ENCODE assay signal across 15 mouse cellular contexts in the genomic region with DNA sequence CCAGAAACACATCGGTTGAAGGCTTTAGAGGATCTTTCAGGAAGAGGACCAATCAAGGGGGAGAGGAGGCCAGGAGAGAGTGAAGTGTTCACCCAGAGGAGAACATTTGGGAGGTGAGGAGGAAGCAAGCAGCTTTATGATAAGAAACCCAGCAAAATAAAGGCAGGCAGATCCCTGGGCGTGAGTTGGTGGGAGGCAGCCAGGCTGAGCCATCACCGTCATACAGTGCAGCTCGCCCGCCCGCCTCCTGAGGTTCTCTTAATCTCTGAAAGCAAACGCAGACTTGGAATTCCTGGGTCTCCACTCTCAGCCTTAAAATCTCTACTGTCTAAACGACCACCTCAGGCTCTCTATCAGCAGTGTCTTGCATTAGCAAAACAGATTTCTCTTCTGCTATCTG. TPM values are rescaled to one million over a fixed set of nuclear protein-coding genes. Genes with fewer than 3 reads are reported as not detected.
"Had no signal": no experiment of that assay in that cellular context is flagged by ENCODE, and none has a peak within 500 bp of the region (broad histone marks: within the 10 kb centered on the region; RNA-seq: fewer than 3 reads in every experiment).

No protein-coding gene starts in this region.

- H3K36me3 ChIP-seq: limb, embryonic 15.5 days; liver, embryonic 12.5 days; midbrain, embryonic 15.5 days; neural tube, embryonic 12.5 days had no signal

- H3K9ac ChIP-seq: limb, embryonic 15.5 days; liver, embryonic 12.5 days; lung, embryonic 14.5 days; midbrain, embryonic 15.5 days; neural tube, embryonic 12.5 days had no signal

- H3K27ac ChIP-seq: left cerebral cortex, adult 2 months; limb, embryonic 15.5 days; liver, embryonic 12.5 days; macrophage; midbrain, embryonic 15.5 days; neural tube, embryonic 12.5 days had no signal

- H3K9me3 ChIP-seq: limb, embryonic 15.5 days; liver, embryonic 12.5 days; midbrain, embryonic 15.5 days; neural tube, embryonic 12.5 days had no signal

- H3K4me2 ChIP-seq: limb, embryonic 15.5 days; liver, embryonic 12.5 days; lung, embryonic 14.5 days; midbrain, embryonic 11.5 days; midbrain, embryonic 15.5 days; neural tube, embryonic 12.5 days had no signal

- H3K4me3 ChIP-seq: left cerebral cortex, adult 2 months; limb, embryonic 15.5 days; liver, embryonic 12.5 days; megakaryocyte, embryonic 14.5 days; midbrain, embryonic 15.5 days; neural tube, embryonic 12.5 days had no signal

- DNase-seq: kidney, adult 9 months; lung, embryonic 14.5 days; lung, postnatal 10 days; retina, postnatal 1 day; thymus, postnatal 4 days had no signal

- ATAC-seq: intestine, postnatal 0 days; liver, embryonic 12.5 days; midbrain, embryonic 15.5 days had no signal

RNA-seq across cellular contexts. Expression of a gene that starts 4.1 kb away (rescaled TPM):
- total RNA-seq: monocyte, adult 5-6 weeks had no signal
